Mouse (Mus musculus) intestine, embryonic 14.5 days (tissue): ENCODE data around the gene Zyx. TPM values are rescaled to one million over a fixed set of nuclear protein-coding genes. Genes with fewer than 3 reads are reported as not detected.

Experiments used
- polyA plus RNA-seq: library from polyadenylated mRNA; unstranded; fragments of >200 nt; fragmentation: Nextera tagmentation; extraction: Ambion mirVana; gene quantifications from 2 replicates; pipeline ENCODE4 v1.2.1, GENCODE M21; 2014

Gene Zyx
- polyA plus RNA-seq, 1 experiment from 2014 or later: 112 TPM

Other genes with a start within 250 kb of the Zyx start
- gene Tas2r139, start 208.7 kb upstream of the Zyx start, polyA plus RNA-seq: not detected in 2 replicates
- not detected in 2 replicates for gene Tas2r144, start 134.3 kb upstream of the Zyx start, polyA plus RNA-seq
- 22.1 and 29.0 TPM in 2 replicates for gene Gstk1, start 103.7 kb upstream of the Zyx start, polyA plus RNA-seq
- 1.3 and 2.8 TPM in 2 replicates for gene Tmem139, start 87.7 kb upstream of the Zyx start, polyA plus RNA-seq
- 53.0 and 59.5 TPM in 2 replicates for gene Casp2, start 84.6 kb upstream of the Zyx start, polyA plus RNA-seq
- 0.12 and 0.22 TPM in 2 replicates for gene Clcn1, start 62.9 kb upstream of the Zyx start, polyA plus RNA-seq
- gene Fam131b, start 25.0 kb upstream of the Zyx start, polyA plus RNA-seq: 0.30 and 0.32 TPM in 2 replicates
- gene Epha1, start 23.6 kb downstream of the Zyx start, polyA plus RNA-seq: 2.5 and 2.6 TPM in 2 replicates
- not detected in 2 replicates for gene Tas2r143, start 50.6 kb downstream of the Zyx start, polyA plus RNA-seq
- 0.16 TPM in 1 of 2 replicates, not detected in the other for gene Tas2r135, start 55.8 kb downstream of the Zyx start, polyA plus RNA-seq
- not detected in 2 replicates for gene Tas2r126, start 84.9 kb downstream of the Zyx start, polyA plus RNA-seq
- not detected in 2 replicates for gene Olfr458, start 115.6 kb downstream of the Zyx start, polyA plus RNA-seq
- not detected in 2 replicates for gene Olfr457, start 126.7 kb downstream of the Zyx start, polyA plus RNA-seq
- gene Olfr456, start 137.6 kb downstream of the Zyx start, polyA plus RNA-seq: not detected in 2 replicates
- not detected in 2 replicates for gene Olfr455, start 198.0 kb downstream of the Zyx start, polyA plus RNA-seq
- gene Tcaf3, start 248.1 kb downstream of the Zyx start, polyA plus RNA-seq: not detected in 2 replicates